Mouse (Mus musculus) liver, embryonic 15.5 days (tissue): ENCODE measurements around the gene Ap1s1. TPM values are rescaled to one million over a fixed set of nuclear protein-coding genes. Genes with fewer than 3 reads are reported as not detected.

Experiments used
- ATAC-seq: fragments of 200-750 bp; cut with Nextera tagmentation; 2 replicates; pipeline ENCODE4 v1.8.0; 2017; ENCODE audit warnings: moderate number of reproducible peaks, mild to moderate bottlenecking, moderate library complexity; ENCODE audit not compliant: insufficient read depth
- H3K27ac ChIP-seq: fragments of 300-500 bp; sonication (generic); replicated peaks from 2 replicates; pipeline ENCODE4 v1.5.1; 2015; ENCODE audit warnings: mild to moderate bottlenecking, inconsistent platforms
- H3K27me3 ChIP-seq: fragments of 300-500 bp; sonication (generic); 2 replicates; pipeline ENCODE4 v1.6.1; 2015; ENCODE audit warnings: mild to moderate bottlenecking, inconsistent platforms
- H3K36me3 ChIP-seq: fragments of 300-500 bp; sonication (generic); replicated peaks from 2 replicates; pipeline ENCODE4 v1.6.1; 2015; ENCODE audit warnings: moderate library complexity, mild to moderate bottlenecking, inconsistent platforms
- H3K4me1 ChIP-seq: fragments of 300-500 bp; sonication (generic); replicated peaks from 2 replicates; pipeline ENCODE4 v1.6.1; 2015; ENCODE audit warnings: inconsistent platforms
- H3K4me2 ChIP-seq: fragments of 300-500 bp; sonication (generic); 2 replicates; pipeline ENCODE4 v1.6.1; 2015; ENCODE audit warnings: moderate library complexity, mild to moderate bottlenecking, inconsistent platforms
- H3K4me3 ChIP-seq: fragments of 300-500 bp; sonication (generic); replicated peaks from 2 replicates; pipeline ENCODE4 v1.5.1; 2015; ENCODE audit warnings: mild to moderate bottlenecking, inconsistent platforms
- H3K9ac ChIP-seq: fragments of 300-500 bp; sonication (generic); 2 replicates; pipeline ENCODE4 v1.6.1; 2015; ENCODE audit warnings: moderate library complexity, mild to moderate bottlenecking, inconsistent platforms
- H3K9me3 ChIP-seq: fragments of 300-500 bp; sonication (generic); replicated peaks from 2 replicates; pipeline ENCODE4 v1.6.1; 2016; ENCODE audit warnings: inconsistent platforms
- WGBS: fragments of 180-500 bp; shearing (Covaris S2); methylation state at CpG from one replicate; pipeline ENCODE4 v1.1.7; 2015; ENCODE audit warnings: mixed read lengths; ENCODE audit not compliant: insufficient replicate concordance; 5-methylcytosine and 5-hydroxymethylcytosine counted together
- polyA plus RNA-seq: library from polyadenylated mRNA; unstranded; fragments of >200 nt; fragmentation: Nextera tagmentation; extraction: Ambion mirVana; gene quantifications from 2 replicates; pipeline ENCODE4 v1.2.1, GENCODE M21; 2015

Gene Ap1s1
- polyA plus RNA-seq, 1 experiment from 2014 or later = 77.6 TPM

GRCm38 (mm10) chr5:137039453-137039852, 6.5 kb downstream of the Ap1s1 start:
- Histone ChIP-seq H3K4me1 (no peaks in the 10 kb centered on the region), H3K9me3 (no peaks in the 10 kb centered on the region), H3K9ac (no peak overlapping the region), H3K4me2 (no peak overlapping the region), H3K36me3 (peaks cover 69% of the 10 kb centered on the region), H3K27ac (no peak overlapping the region), H3K4me3 (no peak overlapping the region), H3K27me3 (0 out of 2 replicates have a peak, but pooled peaks cover under 1% of the 10 kb centered on the region)
- ATAC-seq = no peak
- 83% methylated on average over 10 of the region's 10 CpGs for WGBS

- no peak overlapping the region for H3K4me2 ChIP-seq
- peaks cover 52% of the 10 kb centered on the region for H3K36me3 ChIP-seq
- ATAC-seq = no peak
- H3K9me3 ChIP-seq = no peaks in the 10 kb centered on the region
- peaks cover 25% of the 10 kb centered on the region for H3K4me1 ChIP-seq
- no peak overlapping the region for H3K4me3 ChIP-seq
- 81% methylated on average over 13 of the region's 13 CpGs for WGBS
- H3K27ac ChIP-seq = no peak overlapping the region
- peaks cover 33% of the 10 kb centered on the region for H3K27me3 ChIP-seq
- no peak overlapping the region for H3K9ac ChIP-seq
These were observed 9.7 kb downstream of the Ap1s1 start for GRCm38 (mm10) chr5:137036211-137036610.

- under 1% methylated on average over 49 of the region's 49 CpGs for WGBS
- H3K27me3 ChIP-seq = peaks cover 68% of the 10 kb centered on the region
- peaks cover 20% of the 10 kb centered on the region for H3K36me3 ChIP-seq
- H3K4me3 ChIP-seq = peak overlapping the region; percentile 60
- H3K4me1 ChIP-seq = peaks cover 45% of the 10 kb centered on the region
- H3K9me3 ChIP-seq = no peaks in the 10 kb centered on the region
- peak; percentile 85 for ATAC-seq
- no peak overlapping the region for H3K27ac ChIP-seq
- H3K9ac ChIP-seq = peak overlapping the region; percentile 43
- peak overlapping the region; percentile 84 for H3K4me2 ChIP-seq
These were observed 13.3 kb downstream of the Ap1s1 start for GRCm38 (mm10) chr5:137032641-137033074.

- H3K4me3 ChIP-seq = peak overlapping the region; percentile 60
- WGBS = under 1% methylated on average over 33 of the region's 33 CpGs
- no peak overlapping the region for H3K9ac ChIP-seq
- H3K27ac ChIP-seq = no peak overlapping the region
- ATAC-seq = no peak
- H3K36me3 ChIP-seq = peaks cover 13% of the 10 kb centered on the region
- peaks cover 45% of the 10 kb centered on the region for H3K4me1 ChIP-seq
- H3K27me3 ChIP-seq = peaks cover 74% of the 10 kb centered on the region
- H3K4me2 ChIP-seq = peak overlapping the region; percentile 84
- H3K9me3 ChIP-seq = no peaks in the 10 kb centered on the region
These were observed 13.9 kb downstream of the Ap1s1 start for GRCm38 (mm10) chr5:137032033-137032421.

GRCm38 (mm10) chr5:137031076-137032032, 14.6 kb downstream of the Ap1s1 start:
- Histone ChIP-seq H3K27ac (no peak overlapping the region), H3K9me3 (no peaks in the 10 kb centered on the region), H3K9ac (no peak overlapping the region), H3K4me2 (peak overlapping the region; percentile 84), H3K36me3 (peaks cover 7% of the 10 kb centered on the region), H3K27me3 (peaks cover 81% of the 10 kb centered on the region), H3K4me1 (peaks cover 45% of the 10 kb centered on the region), H3K4me3 (peak overlapping the region; percentile 60)
- WGBS = 2% methylated on average over 78 of the region's 78 CpGs
- no peak for ATAC-seq

GRCm38 (mm10) chr5:137030416-137030810, 15.5 kb downstream of the Ap1s1 start:
- peaks cover 91% of the 10 kb centered on the region for H3K27me3 ChIP-seq
- H3K36me3 ChIP-seq = no peaks in the 10 kb centered on the region
- H3K4me1 ChIP-seq = peaks cover 45% of the 10 kb centered on the region
- H3K27ac ChIP-seq = no peak overlapping the region
- ATAC-seq = no peak
- H3K4me2 ChIP-seq = peak overlapping the region; percentile 68
- WGBS = 14% methylated on average over 22 of the region's 22 CpGs
- peak overlapping the region; percentile 33 for H3K4me3 ChIP-seq
- no peak overlapping the region for H3K9ac ChIP-seq
- H3K9me3 ChIP-seq = no peaks in the 10 kb centered on the region

- Histone ChIP-seq H3K9me3 (no peaks in the 10 kb centered on the region), H3K9ac (no peak overlapping the region), H3K27me3 (peaks cover 96% of the 10 kb centered on the region), H3K4me3 (peak overlapping the region; percentile 33), H3K4me1 (peaks cover 48% of the 10 kb centered on the region), H3K27ac (no peak overlapping the region), H3K4me2 (peak overlapping the region; percentile 68), H3K36me3 (no peaks in the 10 kb centered on the region)
- peak; percentile 48 for ATAC-seq
- under 1% methylated on average over 52 of the region's 52 CpGs for WGBS
These were observed 16.1 kb downstream of the Ap1s1 start for GRCm38 (mm10) chr5:137029643-137030415.

GRCm38 (mm10) chr5:137029273-137029585, 16.7 kb downstream of the Ap1s1 start:
- H3K9me3 ChIP-seq = no peaks in the 10 kb centered on the region
- peak overlapping the region; percentile 68; the same call in 1 of the 2 replicates for H3K4me2 ChIP-seq
- no peak for ATAC-seq
- no peak overlapping the region for H3K27ac ChIP-seq
- no peaks in the 10 kb centered on the region for H3K36me3 ChIP-seq
- WGBS = 3% methylated on average over 8 of the region's 8 CpGs
- H3K27me3 ChIP-seq = peaks cover 100% of the 10 kb centered on the region
- H3K4me3 ChIP-seq = 0 out of 2 replicates have a peak overlapping the region, but pooled peaks have one; percentile 33
- H3K9ac ChIP-seq = no peak overlapping the region
- peaks cover 48% of the 10 kb centered on the region for H3K4me1 ChIP-seq

- Histone ChIP-seq H3K4me1 (peaks cover 48% of the 10 kb centered on the region), H3K36me3 (no peaks in the 10 kb centered on the region), H3K9me3 (no peaks in the 10 kb centered on the region), H3K4me2 (no peak overlapping the region), H3K27me3 (peaks cover 100% of the 10 kb centered on the region), H3K27ac (no peak overlapping the region), H3K4me3 (no peak overlapping the region), H3K9ac (no peak overlapping the region)
- WGBS = 4% methylated on average over 29 of the region's 29 CpGs
- ATAC-seq = no peak
These were observed 17.2 kb downstream of the Ap1s1 start for GRCm38 (mm10) chr5:137028561-137029272.

GRCm38 (mm10) chr5:137026092-137026491, 19.8 kb downstream of the Ap1s1 start, which contains the start of gene Vgf:
Gene Vgf (plus strand): TSS chr5:137026392.
- WGBS = 11% methylated on average over 4 of the region's 4 CpGs
- Histone ChIP-seq H3K9ac (no peak within 1 kb of the TSS), H3K27me3 (peaks cover 88% of the 10 kb centered on the region), H3K27ac (no peak within 1 kb of the TSS), H3K9me3 (no peaks in the 10 kb centered on the region), H3K4me2 (no peak within 1 kb of the TSS), H3K4me3 (no peak within 1 kb of the TSS), H3K4me1 (peaks cover 22% of the 10 kb centered on the region), H3K36me3 (no peaks in the 10 kb centered on the region)
- ATAC-seq = no peak
